Mouse (Mus musculus): Measurements from ENCODE around the gene Fgfr2. TPM values are rescaled to one million over a fixed set of nuclear protein-coding genes. Genes with fewer than 3 reads are reported as not detected.

Fgfr2 gene
- polyA plus RNA-seq, 1 experiment: 0.17 TPM

- Histone ChIP-seq H3K79me2 (ENCODE audit: control insufficient read depth, insufficient read depth) (peaks cover 57% of the 10 kb centered on the region), H3K4me3 (no peak overlapping the region), H3K36me3 (ENCODE audit: control insufficient read depth, insufficient read depth) (peaks cover 7% of the 10 kb centered on the region), H3ac (ENCODE audit: control insufficient read depth, insufficient read length) (no peak overlapping the region), H3K27me3 (ENCODE audit: control insufficient read depth, insufficient read depth, insufficient read length) (no peaks in the 10 kb centered on the region), H3K4me2 (ENCODE audit: low read depth) (no peak overlapping the region)
- TF ChIP-seq E2F4 (IDR thresholded peaks at IDR 0.05; ENCODE audit: insufficient read depth): no peak
- no peak for TF ChIP-seq TCF3 (IDR thresholded peaks at IDR 0.05; ENCODE audit: insufficient read length, low read depth)
- no peak for TF ChIP-seq CEBPB (IDR thresholded peaks at IDR 0.05; ENCODE audit: insufficient read depth, poor library complexity, severe bottlenecking)
- TF ChIP-seq REST (IDR thresholded peaks at IDR 0.05; ENCODE audit: insufficient read depth, insufficient read length): no peak
- no peak for TF ChIP-seq MYOD1 (IDR thresholded peaks at IDR 0.05; ENCODE audit: control insufficient read depth in 1 of 3, insufficient read length in 2 of 3, low read depth in 2 of 3)
- TF ChIP-seq POLR2AphosphoS2 (IDR thresholded peaks at IDR 0.05; ENCODE audit: insufficient read length, low read depth): no peak
- TF ChIP-seq POLR2A (IDR thresholded peaks at IDR 0.05; ENCODE audit: insufficient read length, low read depth): no peak
- TF ChIP-seq MYOG (IDR thresholded peaks at IDR 0.05; ENCODE audit: control insufficient read depth in 1 of 3, insufficient read depth in 1 of 3, insufficient read length in 2 of 3, low read depth in 2 of 3): no peak
- TF ChIP-seq USF1 (IDR thresholded peaks at IDR 0.05; ENCODE audit: low read depth): no peak
- no peak for TF ChIP-seq SRF (IDR thresholded peaks at IDR 0.05; ENCODE audit: control insufficient read depth, insufficient read length, low read depth)
- TF ChIP-seq TCF12 (IDR thresholded peaks at IDR 0.05; ENCODE audit: insufficient read depth, poor library complexity, severe bottlenecking): no peak
- no peak for TF ChIP-seq MAX (IDR thresholded peaks at IDR 0.05; ENCODE audit: low read depth)
Observed at GRCm38 (mm10) chr7:132276287-132276686, 846.9 kb downstream of the Fgfr2 start.

- H3K79me2 ChIP-seq (ENCODE audit: control insufficient read depth, insufficient read depth): peaks cover 53% of the 10 kb centered on the region
- H3ac ChIP-seq (ENCODE audit: control insufficient read depth, insufficient read length): no peak overlapping the region
- peaks cover 6% of the 10 kb centered on the region for H3K36me3 ChIP-seq (ENCODE audit: control insufficient read depth, insufficient read depth)
- H3K27me3 ChIP-seq (ENCODE audit: control insufficient read depth, insufficient read depth, insufficient read length): no peaks in the 10 kb centered on the region
- no peak overlapping the region for H3K4me3 ChIP-seq
- TF ChIP-seq POLR2A (IDR thresholded peaks at IDR 0.05; ENCODE audit: insufficient read length, low read depth) (no peak), POLR2AphosphoS2 (IDR thresholded peaks at IDR 0.05; ENCODE audit: insufficient read length, low read depth) (no peak), E2F4 (IDR thresholded peaks at IDR 0.05; ENCODE audit: insufficient read depth) (no peak), MAX (IDR thresholded peaks at IDR 0.05; ENCODE audit: low read depth) (no peak), SRF (IDR thresholded peaks at IDR 0.05; ENCODE audit: control insufficient read depth, insufficient read length, low read depth) (no peak), TCF12 (IDR thresholded peaks at IDR 0.05; ENCODE audit: insufficient read depth, poor library complexity, severe bottlenecking) (no peak), REST (IDR thresholded peaks at IDR 0.05; ENCODE audit: insufficient read depth, insufficient read length) (no peak), MYOG (IDR thresholded peaks at IDR 0.05; ENCODE audit: control insufficient read depth in 1 of 3, insufficient read depth in 1 of 3, insufficient read length in 2 of 3, low read depth in 2 of 3) (no peak), USF1 (IDR thresholded peaks at IDR 0.05; ENCODE audit: low read depth) (no peak), TCF3 (IDR thresholded peaks at IDR 0.05; ENCODE audit: insufficient read length, low read depth) (no peak), MYOD1 (IDR thresholded peaks at IDR 0.05; ENCODE audit: control insufficient read depth in 1 of 3, insufficient read length in 2 of 3, low read depth in 2 of 3) (no peak)
- H3K4me2 ChIP-seq (ENCODE audit: low read depth): no peak overlapping the region
Observed at GRCm38 (mm10) chr7:132273741-132274513, 849.2 kb downstream of the Fgfr2 start.

- Histone ChIP-seq H3K36me3 (ENCODE audit: control insufficient read depth, insufficient read depth) (peaks cover 11% of the 10 kb centered on the region), H3K79me2 (ENCODE audit: control insufficient read depth, insufficient read depth) (peaks cover 48% of the 10 kb centered on the region), H3K27me3 (ENCODE audit: control insufficient read depth, insufficient read depth, insufficient read length) (no peaks in the 10 kb centered on the region), H3ac (ENCODE audit: control insufficient read depth, insufficient read length) (no peak overlapping the region), H3K4me3 (no peak overlapping the region), H3K4me2 (ENCODE audit: low read depth) (no peak overlapping the region)
- TF ChIP-seq E2F4 (IDR thresholded peaks at IDR 0.05; ENCODE audit: insufficient read depth) (no peak), MYOG (IDR thresholded peaks at IDR 0.05; ENCODE audit: control insufficient read depth in 1 of 3, insufficient read depth in 1 of 3, insufficient read length in 2 of 3, low read depth in 2 of 3) (no peak), USF1 (IDR thresholded peaks at IDR 0.05; ENCODE audit: low read depth) (no peak), MAX (IDR thresholded peaks at IDR 0.05; ENCODE audit: low read depth) (no peak), TCF12 (IDR thresholded peaks at IDR 0.05; ENCODE audit: insufficient read depth, poor library complexity, severe bottlenecking) (no peak), REST (IDR thresholded peaks at IDR 0.05; ENCODE audit: insufficient read depth, insufficient read length) (no peak), SRF (IDR thresholded peaks at IDR 0.05; ENCODE audit: control insufficient read depth, insufficient read length, low read depth) (no peak), POLR2A (IDR thresholded peaks at IDR 0.05; ENCODE audit: insufficient read length, low read depth) (no peak), MYOD1 (IDR thresholded peaks at IDR 0.05; ENCODE audit: control insufficient read depth in 1 of 3, insufficient read length in 2 of 3, low read depth in 2 of 3) (no peak), TCF3 (IDR thresholded peaks at IDR 0.05; ENCODE audit: insufficient read length, low read depth) (no peak), POLR2AphosphoS2 (IDR thresholded peaks at IDR 0.05; ENCODE audit: insufficient read length, low read depth) (no peak), CEBPB (IDR thresholded peaks at IDR 0.05; ENCODE audit: insufficient read depth, poor library complexity, severe bottlenecking) (no peak)
Observed at GRCm38 (mm10) chr7:132272984-132273383, 850.2 kb downstream of the Fgfr2 start.

- no peak overlapping the region for H3K4me3 ChIP-seq
- H3ac ChIP-seq (ENCODE audit: control insufficient read depth, insufficient read length): no peak overlapping the region
- no peaks in the 10 kb centered on the region for H3K27me3 ChIP-seq (ENCODE audit: control insufficient read depth, insufficient read depth, insufficient read length)
- peaks cover 23% of the 10 kb centered on the region for H3K79me2 ChIP-seq (ENCODE audit: control insufficient read depth, insufficient read depth)
- peaks cover 23% of the 10 kb centered on the region for H3K36me3 ChIP-seq (ENCODE audit: control insufficient read depth, insufficient read depth)
- no peak for TF ChIP-seq MAX (IDR thresholded peaks at IDR 0.05; ENCODE audit: low read depth)
- no peak for TF ChIP-seq USF1 (IDR thresholded peaks at IDR 0.05; ENCODE audit: low read depth)
- TF ChIP-seq TCF12 (IDR thresholded peaks at IDR 0.05; ENCODE audit: insufficient read depth, poor library complexity, severe bottlenecking): no peak
- no peak for TF ChIP-seq POLR2AphosphoS2 (IDR thresholded peaks at IDR 0.05; ENCODE audit: insufficient read length, low read depth)
- no peak for TF ChIP-seq TCF3 (IDR thresholded peaks at IDR 0.05; ENCODE audit: insufficient read length, low read depth)
- TF ChIP-seq MYOD1 (IDR thresholded peaks at IDR 0.05; ENCODE audit: control insufficient read depth in 1 of 3, insufficient read length in 2 of 3, low read depth in 2 of 3): no peak
- no peak for TF ChIP-seq POLR2A (IDR thresholded peaks at IDR 0.05; ENCODE audit: insufficient read length, low read depth)
- no peak for TF ChIP-seq MYOG (IDR thresholded peaks at IDR 0.05; ENCODE audit: control insufficient read depth in 1 of 3, insufficient read depth in 1 of 3, insufficient read length in 2 of 3, low read depth in 2 of 3)
- H3K4me2 ChIP-seq (ENCODE audit: low read depth): no peak overlapping the region
Observed at GRCm38 (mm10) chr7:132270364-132270763, 852.8 kb downstream of the Fgfr2 start.
